Mouse (Mus musculus): Measurements from ENCODE around the gene Olfr159.
"Not testable (repeated sequence)": the region's sequence is repeated elsewhere in the genome, so short reads cannot be mapped to it uniquely, and the experiment has no call there.

The Olfr159 gene

GRCm38 (mm10) chr4:43770909-43771308, at the start of gene Olfr159:
Olfr159 (minus strand) TSS chr4:43771009.
- no peak for DNase-seq (ENCODE audit: extremely low spot score, low read depth, low spot score)

GRCm38 (mm10) chr4:43798936-43799335, 28.1 kb upstream of the Olfr159 start:
- no peak for DNase-seq (ENCODE audit: extremely low spot score, low read depth, low spot score)

GRCm38 (mm10) chr4:43795844-43796243, 25.0 kb upstream of the Olfr159 start:
- not testable (repeated sequence) for DNase-seq (ENCODE audit: extremely low spot score, low read depth, low spot score)

GRCm38 (mm10) chr4:43795296-43795695, 24.5 kb upstream of the Olfr159 start:
- DNase-seq (ENCODE audit: extremely low spot score, low read depth, low spot score), result no peak

GRCm38 (mm10) chr4:43772304-43772703, 1.5 kb upstream of the Olfr159 start:
- no peak for DNase-seq (ENCODE audit: extremely low spot score, low read depth, low spot score)

GRCm38 (mm10) chr4:43771626-43772025, 817 bp upstream of the Olfr159 start:
- DNase-seq (ENCODE audit: extremely low spot score, low read depth, low spot score), result no peak

GRCm38 (mm10) chr4:43769374-43769773, 1.4 kb downstream of the Olfr159 start:
- no peak for DNase-seq (ENCODE audit: extremely low spot score, low read depth, low spot score)

GRCm38 (mm10) chr4:43768341-43768740, 2.5 kb downstream of the Olfr159 start:
- no peak for DNase-seq (ENCODE audit: extremely low spot score, low read depth, low spot score)

- no peak for DNase-seq (ENCODE audit: extremely low spot score, low read depth, low spot score)
Measured at GRCm38 (mm10) chr4:43763410-43763809, 7.4 kb downstream of the Olfr159 start.

GRCm38 (mm10) chr4:43761336-43761735, 9.5 kb downstream of the Olfr159 start:
- no peak for DNase-seq (ENCODE audit: extremely low spot score, low read depth, low spot score)

- DNase-seq (ENCODE audit: extremely low spot score, low read depth, low spot score), result no peak
Measured at GRCm38 (mm10) chr4:43760460-43760859, 10.3 kb downstream of the Olfr159 start.

GRCm38 (mm10) chr4:43759571-43760418, 11.0 kb downstream of the Olfr159 start:
- DNase-seq (ENCODE audit: extremely low spot score, low read depth, low spot score), result no peak

GRCm38 (mm10) chr4:43757213-43757612, 13.6 kb downstream of the Olfr159 start:
- DNase-seq (ENCODE audit: extremely low spot score, low read depth, low spot score), result no peak

- no peak for DNase-seq (ENCODE audit: extremely low spot score, low read depth, low spot score)
Measured at GRCm38 (mm10) chr4:43745187-43745586, 25.6 kb downstream of the Olfr159 start.

- DNase-seq (ENCODE audit: extremely low spot score, low read depth, low spot score), result no peak
Measured at GRCm38 (mm10) chr4:43743099-43743498, 27.7 kb downstream of the Olfr159 start.

- no peak for DNase-seq (ENCODE audit: extremely low spot score, low read depth, low spot score)
Measured at GRCm38 (mm10) chr4:43742637-43743036, 28.2 kb downstream of the Olfr159 start.

- no peak for DNase-seq (ENCODE audit: extremely low spot score, low read depth, low spot score)
Measured at GRCm38 (mm10) chr4:43741526-43741925, 29.3 kb downstream of the Olfr159 start.

GRCm38 (mm10) chr4:43738989-43739674, 31.7 kb downstream of the Olfr159 start:
- no peak for DNase-seq (ENCODE audit: extremely low spot score, low read depth, low spot score)

- no peak for DNase-seq (ENCODE audit: extremely low spot score, low read depth, low spot score)
Measured at GRCm38 (mm10) chr4:43737144-43737543, 33.7 kb downstream of the Olfr159 start.

- no peak for DNase-seq (ENCODE audit: extremely low spot score, low read depth, low spot score)
Measured at GRCm38 (mm10) chr4:43733186-43733585, 37.6 kb downstream of the Olfr159 start.

- DNase-seq (ENCODE audit: extremely low spot score, low read depth, low spot score), result no peak
Measured at GRCm38 (mm10) chr4:43732171-43732570, 38.6 kb downstream of the Olfr159 start.

GRCm38 (mm10) chr4:43730750-43731297, 40.0 kb downstream of the Olfr159 start:
- no peak for DNase-seq (ENCODE audit: extremely low spot score, low read depth, low spot score)
